8 mouse cellular contexts compared by ENCODE assay signal in the genomic region with DNA sequence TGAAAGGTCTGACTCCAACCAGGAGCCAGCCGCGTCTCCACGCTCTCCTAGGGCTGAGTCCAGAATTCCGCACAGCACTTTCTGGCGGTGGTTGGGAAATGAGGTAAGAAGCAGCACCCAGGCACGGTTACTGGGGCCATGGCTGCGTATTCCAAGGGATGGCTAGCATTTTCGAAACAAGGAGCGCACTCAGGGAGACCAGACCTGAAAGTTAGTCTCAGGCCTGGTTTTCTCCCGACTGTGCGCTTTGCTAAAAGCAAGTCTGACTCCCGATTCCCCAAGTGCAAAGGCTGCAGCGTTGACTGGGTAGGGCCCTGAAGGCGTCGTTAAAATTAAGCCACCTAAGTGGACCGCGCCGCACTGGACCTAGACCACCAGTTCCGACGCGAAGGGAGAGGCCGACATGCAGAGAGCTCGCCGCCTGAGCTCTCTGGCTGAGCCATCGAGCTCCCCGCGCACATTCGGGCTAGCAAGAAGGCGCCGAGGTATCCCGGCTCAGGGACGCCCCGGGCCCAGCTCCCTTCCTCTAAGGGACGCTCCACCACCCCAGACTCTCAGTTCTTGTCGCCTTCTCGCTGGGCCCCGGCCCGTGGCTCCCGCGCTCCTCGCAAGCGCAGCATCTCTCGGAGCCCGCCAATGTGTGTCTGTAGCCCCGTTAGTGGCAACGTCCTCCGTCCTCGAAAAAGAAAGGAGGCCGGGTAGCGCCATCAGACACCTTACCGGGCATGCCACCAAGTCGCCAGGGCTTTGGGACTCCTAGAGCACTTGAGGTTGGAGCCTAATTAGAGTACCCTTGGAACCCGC. TPM values are rescaled to one million over a fixed set of nuclear protein-coding genes. Genes with fewer than 3 reads are reported as not detected.
DNase-seq lines count a peak whose midpoint lies in the region; ATAC-seq lines count a peak whose summit lies in the region.

No protein-coding gene starts in this region.

- H3K9ac ChIP-seq in heart, embryonic 15.5 days, result peak overlapping the region; percentile 92
- H3K9ac ChIP-seq in stomach, embryonic 14.5 days (replicated peaks; ENCODE audit: low read depth, low read length), result peak overlapping the region; percentile 90

- H3K4me2 ChIP-seq in heart, embryonic 15.5 days, result peak overlapping the region; percentile 93
- peak overlapping the region; percentile 70 for H3K4me2 ChIP-seq in stomach, embryonic 14.5 days (replicated peaks; ENCODE audit: low read depth, low read length)

- H3K27me3 ChIP-seq in heart, embryonic 15.5 days, result no peaks in the 10 kb centered on the region
- no peaks in the 10 kb centered on the region for H3K27me3 ChIP-seq in stomach, embryonic 14.5 days (ENCODE audit: control insufficient read depth, insufficient read depth, low read length)

- H3K4me1 ChIP-seq in heart, embryonic 15.5 days (replicated peaks), result peaks cover 23% of the 10 kb centered on the region
- peaks cover 14% of the 10 kb centered on the region; the same call in 1 of the 2 replicates for H3K4me1 ChIP-seq in stomach, embryonic 14.5 days (ENCODE audit: control insufficient read depth, insufficient read depth, low read length)

- H3K36me3 ChIP-seq in heart, embryonic 15.5 days, result no peaks in the 10 kb centered on the region
- peaks cover 3% of the 10 kb centered on the region; the same call in 1 of the 2 replicates for H3K36me3 ChIP-seq in stomach, embryonic 14.5 days (ENCODE audit: control insufficient read depth, insufficient read depth, low read length)

- 1% methylated on average over 53 of the region's 53 CpGs for WGBS in heart, embryonic 15.5 days
- under 1% methylated on average over 52 of the region's 53 CpGs for WGBS in stomach, embryonic 14.5 days

- H3K4me3 ChIP-seq in heart, embryonic 15.5 days, result peak overlapping the region; percentile 94
- peak overlapping the region; percentile 79 for H3K4me3 ChIP-seq in stomach, embryonic 14.5 days (ENCODE audit: low read depth, low read length)

- no peaks in the 10 kb centered on the region for H3K9me3 ChIP-seq in heart, embryonic 15.5 days (replicated peaks)
- H3K9me3 ChIP-seq in stomach, embryonic 14.5 days (ENCODE audit: control insufficient read depth, low read depth, low read length), result no peaks in the 10 kb centered on the region

- H3K27ac ChIP-seq in heart, embryonic 15.5 days, result peak overlapping the region; percentile 83
- H3K27ac ChIP-seq in stomach, embryonic 14.5 days (ENCODE audit: low read length), result peak overlapping the region; percentile 83

- no peak for ATAC-seq in heart, embryonic 15.5 days (replicated peaks; ENCODE audit: insufficient number of reproducible peaks, insufficient read depth, low FRiP score, low read depth)
- ATAC-seq in stomach, embryonic 14.5 days (ENCODE audit: insufficient number of reproducible peaks, insufficient read depth, low FRiP score, low read depth), result no peak

- peak; percentile 41 for DNase-seq in urinary bladder, adult 2 months (ENCODE audit: low spot score)
- no peak for DNase-seq in urinary bladder, postnatal 4 days (ENCODE audit: low spot score in 2 of 2)
- peak; percentile 64 for DNase-seq in embryo, embryonic 9.5 days (ENCODE audit: extremely low spot score)
- peak; percentile 28 to 54 for DNase-seq in kidney, postnatal 25 days
- peak; percentile 52 for DNase-seq in lung, postnatal 4 days
- no peak for DNase-seq in natural killer cell, adult 2 months (ENCODE audit: low spot score in 2 of 2)

RNA-seq across cellular contexts. Expression of gene Efnb2, which starts 1.3 kb away (rescaled TPM):
- polyA plus RNA-seq in urinary bladder, adult 2 months (2012; rRNA removed), result 27.6 and 30.5 TPM in 2 replicates
- polyA plus RNA-seq in heart, embryonic 15.5 days (2015; fragmentation: Nextera tagmentation; extraction: Ambion mirVana), result 11.4 and 15.8 TPM in 2 replicates
- polyA plus RNA-seq in stomach, embryonic 14.5 days (2014; fragmentation: Nextera tagmentation; extraction: Ambion mirVana), result 28.6 and 30.4 TPM in 2 replicates

RNA-seq across cellular contexts. Expression of gene Arglu1, which starts 30.6 kb away (rescaled TPM):
- 107 and 133 TPM in 2 replicates for polyA plus RNA-seq in urinary bladder, adult 2 months (2012; rRNA removed)
- polyA plus RNA-seq in heart, embryonic 15.5 days (2015; fragmentation: Nextera tagmentation; extraction: Ambion mirVana), result 79.4 and 85.1 TPM in 2 replicates
- polyA plus RNA-seq in stomach, embryonic 14.5 days (2014; fragmentation: Nextera tagmentation; extraction: Ambion mirVana), result 151 and 156 TPM in 2 replicates

Comparison
In these comparisons a context has a peak if more than half of its experiments do, and no peak if none do; other contexts are left out.
1. DNase-seq: peak in urinary bladder, adult 2 months (single experiment), embryo, embryonic 9.5 days (single experiment), kidney, postnatal 25 days (2 of 2) and lung, postnatal 4 days (2 of 2); none in urinary bladder, postnatal 4 days (0 of 2) and natural killer cell, adult 2 months (0 of 2).